Mouse (Mus musculus): ENCODE measurements around the gene Aox2.
"Not testable (repeated sequence)": the region's sequence is repeated elsewhere in the genome, so short reads cannot be mapped to it uniquely, and the experiment has no call there.

The Aox2 gene

DNA sequence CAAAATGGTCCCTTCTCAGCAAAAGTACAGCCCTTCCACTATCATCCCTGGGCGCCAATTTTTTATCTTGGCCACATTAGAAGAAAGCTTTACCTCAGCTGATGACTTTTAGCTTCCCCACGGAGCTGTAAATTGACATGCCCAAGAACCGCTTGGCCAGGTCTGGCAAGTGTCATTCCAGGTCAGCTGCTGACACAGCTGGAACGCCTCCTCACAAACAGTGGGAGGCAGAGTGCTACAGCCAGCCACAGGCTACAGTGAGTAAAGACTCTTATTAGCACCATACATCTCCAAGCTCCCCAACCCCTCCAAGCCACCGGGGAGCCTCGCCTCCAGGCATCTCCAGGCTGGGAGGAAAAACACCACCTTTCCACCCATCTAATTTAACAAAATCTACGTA lies 63.5 kb downstream of the Aox2 start:
- in situ Hi-C loops (cut with MboI, MseI): no loop called here

DNA sequence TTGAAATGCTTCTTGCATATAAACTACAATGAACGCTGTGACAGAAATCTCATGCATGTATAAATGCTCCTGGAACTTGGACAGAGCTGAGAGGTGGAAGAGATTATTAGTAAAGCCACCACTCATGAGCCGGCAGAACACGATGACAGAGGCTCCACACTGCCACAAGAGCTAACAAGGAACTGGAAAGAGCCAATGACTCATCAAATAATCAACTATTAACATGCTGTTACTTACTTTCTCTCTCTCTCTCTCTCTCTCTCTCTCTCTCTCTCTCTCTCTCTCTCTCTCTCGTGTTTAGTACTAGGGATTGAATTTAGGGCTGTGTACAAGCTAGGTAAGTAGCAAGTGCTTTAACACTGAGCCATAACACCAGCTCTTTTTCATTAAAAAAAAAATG lies 65.7 kb downstream of the Aox2 start:
- in situ Hi-C loops (cut with MboI, MseI): no loop called here

DNA sequence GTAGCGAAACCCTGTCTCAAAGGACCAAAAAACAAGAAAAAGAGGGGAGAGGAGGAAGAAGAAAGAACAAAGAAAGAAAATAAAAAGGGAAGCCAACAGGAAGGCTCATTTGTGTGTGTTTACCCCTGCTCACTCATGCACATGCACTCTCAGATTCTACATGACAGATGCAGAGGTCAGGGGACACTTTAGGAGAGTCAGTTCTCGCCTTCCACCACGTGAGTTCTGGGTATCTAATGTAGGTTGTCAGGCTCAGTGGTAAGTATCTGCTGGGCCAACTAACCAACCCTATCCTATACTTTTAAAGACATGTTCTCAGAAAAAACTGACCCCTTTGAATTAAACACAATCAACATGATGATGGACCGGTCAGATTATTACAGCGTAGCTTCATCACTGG lies 66.4 kb downstream of the Aox2 start:
- in situ Hi-C loops (cut with MboI, MseI): no loop called here

DNA sequence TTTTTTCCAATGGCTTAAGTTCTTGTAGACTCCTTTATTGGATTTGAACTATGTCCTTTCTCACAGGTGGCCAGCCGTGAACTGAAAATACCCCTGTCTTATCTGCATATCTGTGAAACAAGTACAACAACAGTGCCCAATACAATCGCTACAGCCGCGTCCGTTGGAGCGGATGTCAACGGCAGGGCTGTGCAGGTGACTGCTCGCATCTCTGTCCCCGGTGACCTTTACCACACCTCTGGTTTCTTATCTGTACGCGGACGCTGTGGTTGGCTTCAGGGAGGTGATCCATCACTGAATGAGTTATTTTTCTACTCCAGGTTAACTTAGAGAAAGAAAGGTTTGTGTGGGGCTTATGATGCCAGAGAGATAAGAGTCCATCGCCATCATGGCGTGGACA lies 68.0 kb downstream of the Aox2 start:
- in situ Hi-C loops (cut with MboI, MseI): no loop called here

DNA sequence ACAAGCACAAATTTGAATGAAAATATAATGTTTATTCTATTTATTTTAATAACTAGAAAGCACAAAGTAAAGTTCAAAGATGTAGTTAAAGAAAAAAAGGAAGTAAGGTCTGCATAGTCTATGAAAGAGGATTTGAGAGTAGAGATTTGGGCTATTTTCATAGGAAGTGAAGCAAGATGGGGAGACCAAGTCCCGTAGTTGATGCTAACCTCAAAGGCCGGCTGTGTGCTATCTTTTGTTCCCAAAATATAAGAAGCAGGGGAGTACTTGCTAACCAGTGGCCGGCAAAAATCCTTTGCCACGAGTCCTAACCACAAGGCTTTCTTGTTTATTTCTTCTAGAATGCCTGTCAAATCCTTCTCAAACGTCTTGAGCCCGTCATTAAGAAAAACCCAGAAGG lies 70.6 kb downstream of the Aox2 start:
- in situ Hi-C loops (cut with MboI, MseI): no loop called here

DNA sequence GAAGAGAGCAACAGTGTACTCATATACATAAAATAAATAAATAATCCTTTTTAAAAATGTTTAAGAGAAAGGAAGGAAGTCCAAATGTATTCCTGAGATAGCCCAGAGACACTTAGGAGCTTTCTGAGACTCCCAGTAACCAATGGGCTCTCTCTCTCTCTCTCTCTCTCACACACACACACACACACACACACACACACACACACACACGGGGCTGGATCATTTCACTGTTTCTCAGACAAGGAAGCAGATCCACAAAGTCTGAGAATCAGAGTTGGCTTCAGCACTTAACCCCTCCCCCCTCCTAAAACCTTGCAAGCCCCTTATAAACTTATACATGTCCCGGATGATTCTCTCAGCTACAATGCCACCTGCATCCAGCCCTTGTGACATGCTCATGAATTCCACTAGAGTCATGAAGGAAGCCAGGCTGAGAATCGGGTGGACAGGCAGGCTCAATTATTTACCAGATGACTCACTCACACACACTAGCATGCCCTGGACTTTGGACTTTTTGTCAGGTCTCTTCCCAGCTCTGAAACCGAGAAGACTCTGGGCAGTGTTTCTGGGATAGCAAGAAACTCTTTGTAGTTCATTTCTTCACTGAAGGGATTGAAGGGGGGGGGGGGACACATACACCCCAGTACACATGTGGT lies 75.2 kb downstream of the Aox2 start:
- in situ Hi-C loops (cut with MboI, MseI): loop anchor here in 1 of 2 experiments (5.0 kb wide), 1 partner anchor 41 kb away; no protein-coding TSS in a partner anchor

DNA sequence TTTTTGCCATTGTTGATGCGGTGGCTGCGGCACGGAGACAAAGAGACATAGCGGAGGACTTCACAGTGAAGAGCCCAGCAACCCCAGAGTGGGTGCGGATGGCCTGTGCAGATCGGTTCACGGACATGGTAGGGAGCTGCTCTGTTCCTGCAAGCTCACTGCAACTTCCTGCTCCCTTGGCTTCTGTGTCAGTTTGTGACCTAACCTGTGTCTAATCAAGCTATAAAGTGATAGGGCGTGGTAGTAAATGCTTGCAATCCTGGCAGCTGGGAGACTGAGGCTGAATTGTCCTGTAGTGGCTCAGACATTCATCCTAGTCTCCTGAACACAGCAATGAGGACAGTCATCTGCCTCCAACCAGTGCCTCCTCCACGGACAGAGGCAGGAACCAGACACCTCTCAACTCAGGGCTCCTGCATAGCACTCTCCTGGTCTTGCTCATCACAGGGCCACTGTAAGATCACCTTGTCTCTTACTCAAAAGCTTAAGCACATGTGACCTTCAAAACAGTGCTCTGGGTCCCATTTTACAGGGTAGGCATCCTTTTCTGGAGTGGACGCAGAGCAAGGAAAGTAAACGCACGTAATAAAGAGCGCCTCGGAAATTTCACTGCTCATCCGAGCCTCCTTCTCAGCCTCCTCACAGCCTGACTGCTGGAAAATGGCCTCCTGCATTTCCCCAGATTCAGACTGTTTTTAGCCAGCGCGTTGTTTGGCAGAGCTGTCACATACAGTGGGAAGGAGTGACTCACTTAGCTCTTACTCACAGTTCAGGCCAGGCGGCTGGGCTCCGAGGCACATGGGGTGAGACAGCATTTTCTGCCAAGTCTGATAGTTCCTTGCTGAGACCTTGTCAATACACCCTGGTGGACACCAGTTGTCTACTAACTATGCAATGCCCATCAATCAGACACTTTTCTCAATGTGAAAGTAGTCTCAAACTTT lies 81.1 kb downstream of the Aox2 start:
- in situ Hi-C loops (cut with MboI, MseI): no loop called here

DNA sequence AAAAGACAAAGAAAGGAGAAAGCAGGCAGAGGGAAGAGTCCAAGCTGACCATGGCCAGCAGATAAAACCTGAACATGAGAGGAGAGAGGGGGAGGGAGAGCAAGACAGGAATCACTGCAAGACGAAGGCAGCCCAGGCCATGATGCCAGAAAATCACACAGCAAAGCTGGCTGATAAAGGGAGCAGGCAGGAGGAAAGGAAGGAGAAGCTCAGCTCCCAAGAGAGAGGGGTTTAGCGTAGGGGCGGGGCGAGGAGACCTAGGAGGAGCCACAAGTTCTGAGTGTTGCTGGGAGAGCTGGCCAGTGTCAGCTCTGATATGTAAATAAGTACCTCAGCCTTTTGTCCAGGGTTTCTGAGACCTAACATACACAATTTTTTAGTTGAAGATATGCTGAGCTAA lies 84.2 kb downstream of the Aox2 start:
- in situ Hi-C loops (cut with MboI, MseI): no loop called here

DNA sequence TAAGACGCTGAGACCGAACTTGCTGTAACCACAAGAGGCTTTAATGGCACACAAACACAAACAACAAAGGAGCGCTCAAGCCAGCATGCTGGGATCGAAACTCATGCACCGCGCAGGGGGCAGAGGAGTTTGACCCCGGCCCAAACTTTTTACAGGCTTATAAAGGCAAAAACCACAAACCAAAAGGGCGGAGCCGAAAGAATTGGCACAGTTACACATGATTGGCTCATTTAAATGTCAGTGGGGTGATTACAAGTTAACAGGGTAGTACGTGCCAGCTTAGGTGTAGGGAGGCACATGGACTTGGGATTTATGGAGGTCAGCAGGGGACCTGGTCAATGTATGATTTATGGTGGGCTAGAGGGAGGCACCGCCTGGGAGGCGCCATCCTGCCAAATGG lies 86.4 kb downstream of the Aox2 start:
- in situ Hi-C loops (cut with MboI, MseI): no loop called here

DNA sequence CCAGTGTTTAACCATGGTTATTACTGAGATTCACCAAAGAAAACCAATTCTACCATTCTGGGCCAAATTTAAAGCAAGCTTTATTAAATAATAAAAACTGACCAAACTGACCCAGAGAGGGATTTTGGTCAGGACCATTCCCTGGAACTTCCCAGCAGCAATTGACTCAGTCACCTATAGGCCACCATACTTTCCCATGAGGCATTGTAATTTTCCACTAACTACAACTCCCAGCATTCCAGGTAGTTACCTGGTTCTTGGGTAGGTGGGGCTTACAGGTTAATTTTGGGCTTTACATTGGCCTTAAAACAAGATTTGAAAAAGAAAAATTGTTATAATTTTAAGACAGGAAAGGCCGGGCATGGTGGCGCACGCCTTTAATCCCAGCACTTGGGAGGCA lies 87.7 kb downstream of the Aox2 start:
- in situ Hi-C loops (cut with MboI, MseI): no loop called here

DNA sequence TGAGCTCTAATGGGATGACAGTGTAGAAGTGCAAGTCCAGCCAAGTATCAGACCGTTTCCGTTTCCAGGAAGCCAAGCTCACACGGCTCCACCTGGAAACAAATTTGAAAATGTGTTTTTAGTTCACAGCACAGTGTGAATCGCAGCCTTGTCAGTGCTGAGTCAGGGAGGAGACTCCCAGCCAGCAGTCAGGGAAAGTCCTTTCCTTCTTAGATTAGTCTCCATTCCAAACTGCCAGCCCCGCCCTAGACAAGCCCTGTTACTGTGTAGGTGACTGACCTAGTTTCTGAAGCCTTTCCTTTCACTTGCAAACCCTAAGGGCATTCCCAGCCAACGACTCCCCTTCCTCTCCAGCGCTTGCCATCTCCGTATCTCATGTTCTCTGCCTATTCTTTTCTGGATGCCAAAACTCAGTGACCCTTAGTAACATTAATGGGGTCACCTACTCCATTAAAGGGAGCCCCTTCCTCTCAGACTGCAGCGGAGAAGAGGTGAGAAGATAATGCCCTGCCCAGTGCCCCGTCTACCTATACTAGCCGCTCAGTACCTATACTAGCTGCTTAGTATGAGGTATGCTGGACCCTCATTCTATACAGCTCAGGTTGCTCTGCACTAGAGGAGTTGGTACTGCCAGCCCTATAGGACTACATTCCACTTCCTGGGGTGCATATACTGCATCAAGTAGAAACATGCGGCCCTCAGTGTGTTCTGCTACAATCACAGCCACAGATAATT lies 88.8 kb downstream of the Aox2 start:
- in situ Hi-C loops (cut with MboI, MseI): no loop called here

DNA sequence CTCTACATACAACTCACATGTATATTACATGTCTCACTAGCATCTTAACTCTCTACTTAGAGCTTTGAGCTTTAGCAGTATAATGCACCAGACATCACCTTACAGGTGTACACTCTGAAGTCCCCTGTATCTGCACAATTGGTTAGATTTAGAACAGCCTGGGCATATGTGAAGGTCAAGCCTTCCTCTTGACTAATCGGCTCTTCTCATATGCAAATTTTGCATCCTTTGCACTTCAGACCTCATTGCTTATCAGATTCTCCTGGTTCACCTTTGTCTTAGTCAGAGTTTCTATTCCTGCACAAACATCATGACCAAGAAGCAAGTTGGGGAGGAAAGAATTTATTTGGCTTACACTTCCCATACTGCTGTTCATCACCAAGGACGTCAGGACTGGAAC lies 91.6 kb downstream of the Aox2 start:
- in situ Hi-C loops (cut with MboI, MseI): no loop called here

DNA sequence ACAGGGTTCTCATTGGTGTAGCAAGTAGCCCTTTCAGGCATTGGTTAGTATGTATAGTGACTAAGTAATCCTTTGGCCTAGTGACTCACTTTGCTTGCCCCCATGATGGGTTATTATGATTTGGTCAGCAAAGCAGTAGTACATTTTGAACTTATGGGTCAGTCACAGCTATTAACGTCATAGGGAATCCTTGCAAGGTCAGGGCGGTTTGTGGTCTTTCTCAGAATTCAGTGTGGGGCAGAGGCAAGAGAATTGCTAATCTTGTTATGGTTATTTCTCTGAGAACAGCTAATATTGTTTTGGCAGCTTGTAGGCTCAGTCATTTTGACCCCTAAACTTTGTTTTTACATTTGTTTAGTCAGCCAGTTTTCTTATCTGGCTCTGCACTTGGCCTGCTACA lies 96.1 kb downstream of the Aox2 start:
- in situ Hi-C loops (cut with MboI, MseI): not testable (repeated sequence)

DNA sequence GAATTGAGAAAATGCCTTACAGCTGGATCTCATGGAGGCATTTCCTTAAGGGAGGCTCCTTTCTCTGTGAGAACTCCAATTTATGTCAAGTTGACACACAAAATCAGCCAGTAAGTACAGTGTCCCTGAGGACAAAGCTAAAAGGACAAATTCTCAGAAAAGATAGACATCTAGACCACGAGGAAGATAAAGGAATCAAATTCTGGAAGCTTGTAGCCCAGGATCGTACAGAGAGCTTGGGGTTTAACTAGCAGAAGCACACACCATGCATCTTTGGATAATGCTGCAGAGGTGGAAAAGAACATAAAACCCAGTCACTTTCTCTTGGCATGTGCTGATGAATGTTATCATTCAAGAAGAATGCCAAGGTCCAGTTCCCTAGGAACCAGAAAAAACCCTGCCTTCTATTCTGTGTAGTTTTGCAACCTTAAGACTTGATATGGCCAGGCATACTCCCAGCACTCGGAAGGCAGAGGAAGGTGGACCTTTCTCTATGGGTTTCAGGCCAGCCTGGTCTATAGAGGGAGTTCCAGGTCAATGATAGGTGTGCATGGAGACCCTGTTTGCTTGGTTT lies 97.5 kb downstream of the Aox2 start:
- in situ Hi-C loops (cut with MboI, MseI): loop anchor here in 1 of 2 experiments (25.0 kb wide), 1 partner anchor 963 kb away; the partner anchor contains the start of genes Maip1 and Tyw5

DNA sequence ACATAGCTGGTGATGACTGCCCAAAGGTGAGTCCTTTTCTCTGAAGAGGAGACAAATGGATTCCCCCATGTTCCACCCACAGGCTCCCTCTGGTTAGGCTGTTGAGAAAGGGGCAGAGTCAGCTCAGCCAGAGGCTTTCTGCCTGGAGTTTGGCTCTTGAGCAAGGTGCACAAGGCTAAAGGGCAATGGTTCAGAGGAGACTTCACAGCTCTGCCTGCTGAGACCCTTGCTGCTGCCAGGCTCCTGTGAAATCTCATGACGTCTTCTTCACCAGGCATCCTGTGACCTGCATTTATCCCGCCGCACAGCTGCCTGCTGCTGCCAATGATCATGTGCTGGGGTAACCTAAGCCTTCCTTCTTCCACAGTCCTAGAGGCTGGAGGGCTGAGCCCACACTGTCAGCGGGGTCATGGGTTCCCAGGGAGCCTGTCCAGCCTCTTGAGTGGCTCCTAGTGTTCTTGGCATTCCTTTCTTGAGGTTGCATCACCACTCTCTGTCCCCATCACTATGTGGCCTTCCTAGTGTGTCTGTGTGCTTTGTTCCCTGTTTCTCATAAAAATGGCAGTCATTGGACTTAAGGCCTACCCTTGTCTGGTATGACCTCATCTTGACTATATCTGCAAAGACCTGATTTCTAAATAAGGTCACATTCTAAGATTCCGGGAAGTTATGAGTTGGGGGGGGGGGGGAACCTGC lies 104.6 kb downstream of the Aox2 start:
- in situ Hi-C loops (cut with MboI, MseI): loop anchor here (10.0 to 25.0 kb wide), 3 partner anchors 228 to 970 kb away; partner anchors contain the start of genes Maip1 (in 1 of the 2) and Tyw5 (in 1 of the 2)

DNA sequence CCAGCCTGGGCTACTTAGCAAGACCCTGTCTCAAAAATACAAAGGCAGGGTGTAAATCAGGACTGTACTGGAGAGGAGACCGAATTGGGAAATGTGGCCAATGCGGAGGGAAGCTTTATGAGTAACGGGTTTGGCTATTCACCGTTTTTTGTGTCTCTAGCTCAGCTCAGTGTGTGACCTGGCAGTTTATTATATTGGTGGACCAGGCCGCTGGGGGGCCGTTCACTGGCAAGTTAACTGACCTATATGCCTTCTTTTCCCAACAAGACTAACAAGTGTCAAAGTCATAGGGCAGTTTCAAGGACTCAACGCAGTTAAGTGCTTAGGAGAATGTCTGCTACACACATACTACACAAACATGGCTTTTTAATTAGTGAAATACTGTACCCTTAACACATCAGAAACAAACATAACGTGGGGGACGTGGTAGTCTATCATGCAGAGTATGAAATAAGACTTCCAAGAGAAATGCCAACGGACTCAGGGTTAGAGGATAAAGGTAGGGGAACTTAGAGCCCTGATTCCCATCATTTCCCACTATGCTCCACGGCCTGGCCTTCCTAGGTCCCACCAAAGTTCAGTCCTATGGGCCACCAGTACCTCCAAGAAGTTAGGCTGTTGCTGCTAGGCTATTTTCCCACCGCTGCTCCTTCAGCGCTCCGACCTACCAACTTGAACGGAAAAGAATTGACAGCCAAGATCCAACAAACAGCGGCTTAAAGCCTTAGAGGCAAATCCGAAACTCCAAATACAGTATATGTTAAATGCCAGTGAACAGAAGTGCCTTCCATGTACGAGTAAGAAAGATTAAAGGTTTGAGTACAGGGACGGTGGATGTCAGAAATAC lies 113.5 kb downstream of the Aox2 start:
- in situ Hi-C loops (cut with MboI, MseI): loop anchor here in 1 of 2 experiments (25.0 kb wide), 1 partner anchor 979 kb away; the partner anchor contains the start of genes Maip1 and Tyw5

DNA sequence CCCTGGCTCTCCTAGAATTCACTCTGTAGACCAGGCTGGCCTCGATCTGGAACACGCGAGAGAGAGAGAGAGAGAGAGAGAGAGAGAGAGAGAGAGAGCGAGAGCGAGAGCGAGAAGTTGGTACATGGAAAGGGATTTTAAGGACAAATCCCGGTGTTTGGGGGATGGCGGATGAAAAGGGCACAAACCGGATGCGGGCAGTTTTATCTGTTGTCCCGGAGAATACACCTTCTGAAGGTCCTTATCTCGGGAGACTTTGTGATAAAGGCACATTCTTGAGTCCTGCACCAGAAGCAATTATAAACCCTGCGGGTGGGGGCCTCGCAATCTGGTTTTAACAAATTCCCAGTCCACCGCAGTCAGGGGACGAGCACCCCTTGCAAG lies 114.1 kb downstream of the Aox2 start:
- in situ Hi-C loops (cut with MboI, MseI): loop anchor here in 1 of 2 experiments (25.0 kb wide), 1 partner anchor 980 kb away; the partner anchor contains the start of genes Maip1 and Tyw5

DNA sequence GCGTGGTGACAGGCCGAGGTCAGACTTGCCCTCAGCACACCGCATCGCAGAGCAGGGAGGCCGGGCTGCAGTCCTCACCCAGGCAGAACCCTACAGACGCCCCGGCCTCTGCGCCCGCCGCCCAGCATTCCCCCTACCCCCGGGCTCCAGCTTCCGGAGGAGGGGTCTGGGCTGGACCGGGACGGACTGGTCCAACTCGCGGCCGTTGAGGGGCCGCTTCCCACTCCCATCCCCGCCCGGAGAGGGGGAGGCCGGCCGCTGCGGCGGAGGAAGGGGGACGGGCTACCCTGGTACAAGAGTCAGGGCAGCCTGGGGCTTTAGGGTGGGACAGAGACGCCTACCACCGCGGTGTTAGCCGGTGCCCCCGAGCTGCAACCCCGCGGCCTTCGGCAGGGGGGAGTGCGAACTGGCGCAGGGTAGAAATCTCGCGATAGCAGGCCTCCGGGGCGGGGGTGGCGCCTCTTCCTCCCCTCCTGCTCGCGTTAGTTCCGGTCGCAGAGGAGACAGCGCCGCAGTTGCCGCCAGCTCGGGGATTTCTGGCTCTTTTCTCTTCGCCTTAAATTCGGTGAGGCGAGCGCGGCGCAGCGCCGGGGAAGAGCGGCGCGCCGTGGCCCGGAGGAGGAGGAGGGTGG lies 114.6 kb downstream of the Aox2 start, which contains the start of gene Bzw1:
Bzw1 (plus strand) TSS at position 247 of the 632 bp plus-strand sequence.
- in situ Hi-C loops (cut with MboI, MseI): loop anchor here in 1 of 2 experiments (25.0 kb wide), 1 partner anchor 980 kb away; the partner anchor contains the start of genes Maip1 and Tyw5
